Mouse (Mus musculus): ENCODE data around the gene Kif27.

The Kif27 gene

DNA sequence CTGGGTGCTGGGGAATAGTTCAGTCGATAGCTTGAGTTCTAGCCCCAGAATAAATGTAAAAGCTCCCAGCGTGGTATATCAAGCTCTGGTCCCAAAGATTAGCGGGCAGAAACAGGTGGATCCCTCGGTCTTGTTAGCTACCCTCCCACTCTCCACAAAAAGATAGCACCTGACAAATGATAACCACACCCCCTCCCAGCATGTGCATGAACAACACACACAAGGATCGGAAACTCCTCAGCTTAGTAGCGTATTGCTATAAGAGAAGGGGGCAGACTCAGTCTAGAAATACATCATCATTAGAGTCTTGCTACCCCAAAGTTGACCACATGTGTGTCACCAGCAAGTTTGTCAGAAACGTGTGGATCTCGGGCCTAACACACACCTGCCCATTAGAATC, 83.3 kb downstream of the Kif27 start, which contains the start of gene Gkap1:
Gene Gkap1 (minus strand): TSS at position 101 of the 400 bp plus-strand sequence.
- no peak for DNase-seq

GRCm38 (mm10) chr13:58275076-58275475, 83.8 kb downstream of the Kif27 start:
- DNase-seq = no peak

- peak; percentile 52 for DNase-seq
Observed at GRCm38 (mm10) chr13:58274259-58274991, 84.5 kb downstream of the Kif27 start.

DNA sequence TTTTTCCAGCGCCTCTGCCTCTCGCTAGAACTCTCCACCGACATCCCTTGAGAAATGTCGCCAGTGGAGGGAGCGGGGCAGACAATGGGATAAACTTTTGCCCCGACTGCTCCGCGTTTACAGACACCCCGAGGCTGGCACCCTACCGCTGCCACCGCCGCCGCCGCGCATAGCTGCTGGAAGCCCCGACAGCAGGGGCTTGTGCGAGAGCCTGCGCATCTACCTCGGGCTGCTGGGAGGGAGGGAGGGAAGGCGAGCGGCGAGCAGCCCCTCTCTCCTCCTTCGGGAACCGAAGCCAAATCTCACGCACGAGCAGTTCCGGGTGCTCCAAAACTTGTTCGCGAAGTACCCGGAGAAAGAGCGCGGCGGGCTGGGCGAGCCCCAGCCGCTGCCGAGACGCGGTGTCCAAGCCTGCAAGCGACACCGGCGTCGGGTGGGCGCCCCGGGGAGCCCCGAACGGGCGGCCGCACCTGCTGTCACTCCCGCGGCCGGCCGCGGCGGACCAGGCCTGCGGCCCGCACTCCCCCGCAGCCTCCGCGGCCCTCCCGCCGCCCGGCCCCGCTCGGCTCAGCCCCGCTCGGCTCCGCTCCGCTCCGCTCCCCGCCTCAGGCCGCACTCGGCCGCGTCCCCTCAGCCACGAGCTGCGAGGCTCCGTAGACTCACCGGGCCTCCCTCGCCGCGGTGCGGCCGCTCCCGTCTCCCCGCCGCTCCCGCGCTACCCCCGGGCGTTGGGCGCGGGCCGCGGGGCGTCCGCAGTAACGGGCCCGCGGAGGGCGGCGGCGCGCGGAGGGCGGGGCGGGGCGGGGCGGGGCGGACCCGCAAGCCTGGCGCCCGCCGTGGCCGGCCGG, 85.3 kb downstream of the Kif27 start:
- peak; percentile 32 for DNase-seq

- no peak for DNase-seq
Observed at GRCm38 (mm10) chr13:58266864-58267263, 92.1 kb downstream of the Kif27 start.

- DNase-seq = no peak
Observed at GRCm38 (mm10) chr13:58263546-58263945, 95.4 kb downstream of the Kif27 start.

- no peak for DNase-seq
Observed at GRCm38 (mm10) chr13:58261674-58262073, 97.2 kb downstream of the Kif27 start.

- no peak for DNase-seq
Observed at GRCm38 (mm10) chr13:58253268-58253667, 105.7 kb downstream of the Kif27 start.

- no peak for DNase-seq
Observed at GRCm38 (mm10) chr13:58248957-58249356, 110.0 kb downstream of the Kif27 start.
